Mouse (Mus musculus) mouse embryonic stem cell (cell line): ENCODE data around the gene Mybpc1.
"Not testable (repeated sequence)": the region's sequence is repeated elsewhere in the genome, so short reads cannot be mapped to it uniquely, and the experiment has no call there.

Experiments used
- in situ Hi-C, 2 experiments: fragments of 300-500 bp; cut with MboI; formaldehyde crosslinking; loops; 1 replicate in 1 of 2; 3 replicates in 1 of 2; pipeline ENCODE4 v1.14.3; 2019 to 2020; ENCODE audit warnings: low sequenced_read_pairs in 2 of 2, low pct_unique_long_range_greater_than_20kb in 1 of 2, mixed read lengths in 1 of 2; ENCODE audit not compliant: unreplicated experiment in 1 of 2

Mybpc1 gene

GRCm38 (mm10) chr10:88574115-88574635, 30.8 kb downstream of the Mybpc1 start:
- in situ Hi-C loops, result no loop called here

GRCm38 (mm10) chr10:88572123-88572522, 32.8 kb downstream of the Mybpc1 start:
- in situ Hi-C loops, result no loop called here

GRCm38 (mm10) chr10:88557046-88557445, 47.9 kb downstream of the Mybpc1 start:
- in situ Hi-C loops, result no loop called here

- in situ Hi-C loops, result loop anchor here (5.0 kb wide), 1 partner anchor 175 kb away; no protein-coding TSS in a partner anchor
Observed at GRCm38 (mm10) chr10:88552738-88553137, 52.2 kb downstream of the Mybpc1 start.

- in situ Hi-C loops, result loop anchor here (5.0 kb wide), 1 partner anchor 177 kb away; no protein-coding TSS in a partner anchor
Observed at GRCm38 (mm10) chr10:88550225-88550624, 54.7 kb downstream of the Mybpc1 start.

- in situ Hi-C loops, result no loop called here
Observed at GRCm38 (mm10) chr10:88547635-88548034, 57.3 kb downstream of the Mybpc1 start.

GRCm38 (mm10) chr10:88530631-88531030, 74.3 kb downstream of the Mybpc1 start:
- in situ Hi-C loops, result no loop called here

GRCm38 (mm10) chr10:88524016-88524415, 80.9 kb downstream of the Mybpc1 start:
- in situ Hi-C loops, result no loop called here

GRCm38 (mm10) chr10:88523212-88523611, 81.7 kb downstream of the Mybpc1 start:
- in situ Hi-C loops, result no loop called here

- in situ Hi-C loops, result no loop called here
Observed at GRCm38 (mm10) chr10:88522795-88523194, 82.2 kb downstream of the Mybpc1 start.

GRCm38 (mm10) chr10:88515049-88515448, 89.9 kb downstream of the Mybpc1 start:
- in situ Hi-C loops, result not testable (repeated sequence)

- in situ Hi-C loops, result no loop called here
Observed at GRCm38 (mm10) chr10:88514495-88514894, 90.5 kb downstream of the Mybpc1 start.

- in situ Hi-C loops, result no loop called here
Observed at GRCm38 (mm10) chr10:88513574-88514135, 91.3 kb downstream of the Mybpc1 start.

GRCm38 (mm10) chr10:88511355-88511754, 93.6 kb downstream of the Mybpc1 start:
- in situ Hi-C loops, result no loop called here

GRCm38 (mm10) chr10:88510503-88511271, 94.3 kb downstream of the Mybpc1 start:
- in situ Hi-C loops, result no loop called here

- in situ Hi-C loops, result no loop called here
Observed at GRCm38 (mm10) chr10:88507691-88508143, 97.2 kb downstream of the Mybpc1 start.

GRCm38 (mm10) chr10:88505256-88505655, 99.7 kb downstream of the Mybpc1 start:
- in situ Hi-C loops, result no loop called here

- in situ Hi-C loops, result no loop called here
Observed at GRCm38 (mm10) chr10:88504481-88504880, 100.5 kb downstream of the Mybpc1 start.

- in situ Hi-C loops, result no loop called here
Observed at GRCm38 (mm10) chr10:88503421-88504314, 101.3 kb downstream of the Mybpc1 start, which contains the start of gene Chpt1. Gene Chpt1 (minus strand): TSS chr10:88504073.
